Mouse (Mus musculus): ENCODE measurements around the gene Fanca.
A peak's percentile ranks its signal among the peaks of the same experiment; 100 is the strongest.

DNA sequence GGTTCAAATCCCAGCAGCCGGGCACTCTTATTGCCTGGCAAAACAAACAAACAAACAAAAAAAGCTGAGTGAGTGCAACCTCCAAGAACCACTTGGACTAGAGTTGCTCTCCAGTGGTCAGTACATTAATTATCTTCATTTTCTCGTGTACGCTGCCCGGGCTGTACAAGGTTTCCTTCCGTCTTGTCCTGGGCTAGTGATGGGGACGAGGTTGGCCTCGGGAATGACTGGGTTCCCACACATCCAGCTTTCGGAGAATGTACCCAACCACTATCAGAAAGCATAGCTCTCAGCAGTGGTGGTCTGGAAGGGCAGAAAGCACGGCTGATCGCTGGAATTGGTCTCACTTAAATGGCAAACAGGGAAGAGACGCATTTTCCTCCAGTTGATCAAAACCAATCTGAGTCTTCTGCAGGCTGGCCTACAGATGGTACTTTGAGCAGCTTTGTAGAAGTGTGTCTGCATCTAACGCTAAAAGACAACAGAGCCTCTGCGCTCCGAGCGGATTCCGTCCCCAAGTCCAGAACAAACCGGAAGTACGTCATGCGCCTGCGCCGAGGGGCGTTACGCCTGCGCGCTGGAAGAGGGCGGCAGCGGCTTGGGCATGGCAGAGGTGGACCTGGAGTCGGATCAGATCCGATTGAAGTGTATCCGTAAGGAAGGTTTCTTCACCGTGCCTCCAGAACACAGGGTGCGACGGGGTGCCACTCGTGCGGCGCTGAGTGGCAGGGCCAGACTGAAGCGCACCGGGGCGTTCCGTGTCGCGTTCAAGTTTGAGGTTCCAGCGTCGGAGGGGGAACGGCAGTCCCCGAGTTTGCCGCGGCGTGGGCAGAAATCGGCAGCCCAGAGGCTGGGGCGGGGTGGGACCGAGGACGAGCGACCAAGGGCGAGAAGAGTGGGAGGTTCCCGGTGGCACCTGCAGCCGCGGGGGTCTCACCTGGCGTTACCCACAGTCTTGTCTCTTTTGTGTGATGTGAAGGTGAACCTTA lies 93.8 kb downstream of the Fanca start, which contains the start of gene Cdk10:
- TF ChIP-seq CTCF (conservative IDR thresholded peaks at IDR 0.05 in 1 of 2, IDR thresholded peaks at IDR 0.05 in 1 of 2; ENCODE audit: low read depth in 2 of 2, low read length in 2 of 2), result no peak
- TF ChIP-seq E2F4 (IDR thresholded peaks at IDR 0.05; ENCODE audit: insufficient replicate concordance, low read depth, low read length), result no peak
- TF ChIP-seq RCOR1 (conservative IDR thresholded peaks at IDR 0.05; ENCODE audit: low read depth, low read length), result no peak
- peak; percentile 66 for TF ChIP-seq MAX (IDR thresholded peaks at IDR 0.05; ENCODE audit: low read length)
- peak; percentile 89 for TF ChIP-seq TBP (conservative IDR thresholded peaks at IDR 0.05; ENCODE audit: low read depth, low read length)
- TF ChIP-seq EP300 (IDR thresholded peaks at IDR 0.05; ENCODE audit: low read length), result no peak
- peak; percentile 98 for TF ChIP-seq POLR2A (IDR thresholded peaks at IDR 0.05; ENCODE audit: low read depth, low read length)
- TF ChIP-seq USF1 (IDR thresholded peaks at IDR 0.05; ENCODE audit: low read depth, low read length), result no peak
- TF ChIP-seq RAD21 (IDR thresholded peaks at IDR 0.05; ENCODE audit: low read depth, low read length), result no peak
